Mouse (Mus musculus) kidney, adult 2 months (tissue): ENCODE results near the gene Lpp.

Experiments used
- CTCF ChIP-seq: fragments of 200-500 bp; conservative IDR thresholded peaks from 2 replicates; pipeline ENCODE4 v1.5.1; 2011; ENCODE audit warnings: low read depth, mild to moderate bottlenecking, control low read depth, low read length, moderate library complexity, mixed read lengths; ENCODE audit not compliant: insufficient read depth, insufficient read length
- POLR2A ChIP-seq: fragments of 200-500 bp; IDR thresholded peaks from one replicate; pipeline ENCODE4 v1.6.1; 2011; ENCODE audit warnings: low read depth, low read length, control low read depth

DNA sequence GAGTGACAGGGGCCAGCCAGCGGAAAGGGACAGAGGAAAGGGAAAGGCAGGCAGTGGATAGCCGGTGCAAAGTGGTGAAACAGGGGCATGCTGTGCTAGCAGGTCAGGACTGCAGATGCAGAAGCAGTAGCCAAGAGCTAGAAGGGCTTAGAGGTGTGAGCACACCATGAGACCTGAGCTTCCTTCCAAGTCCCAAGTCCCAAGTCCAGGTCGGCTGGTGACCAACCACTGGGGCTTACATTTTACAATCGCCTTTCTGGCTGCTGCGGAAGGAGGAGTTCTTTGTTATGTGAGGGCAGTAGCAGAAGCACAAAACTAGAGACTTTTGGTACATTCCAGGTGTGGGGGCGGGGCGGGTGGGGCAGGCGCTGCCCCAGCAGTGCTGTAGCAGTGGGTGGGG is 56.5 kb downstream of the Lpp start:
- no peak for TF ChIP-seq CTCF
- no peak for TF ChIP-seq POLR2A
